Mouse (Mus musculus): ENCODE measurements around the gene Cyb5b.

DNA sequence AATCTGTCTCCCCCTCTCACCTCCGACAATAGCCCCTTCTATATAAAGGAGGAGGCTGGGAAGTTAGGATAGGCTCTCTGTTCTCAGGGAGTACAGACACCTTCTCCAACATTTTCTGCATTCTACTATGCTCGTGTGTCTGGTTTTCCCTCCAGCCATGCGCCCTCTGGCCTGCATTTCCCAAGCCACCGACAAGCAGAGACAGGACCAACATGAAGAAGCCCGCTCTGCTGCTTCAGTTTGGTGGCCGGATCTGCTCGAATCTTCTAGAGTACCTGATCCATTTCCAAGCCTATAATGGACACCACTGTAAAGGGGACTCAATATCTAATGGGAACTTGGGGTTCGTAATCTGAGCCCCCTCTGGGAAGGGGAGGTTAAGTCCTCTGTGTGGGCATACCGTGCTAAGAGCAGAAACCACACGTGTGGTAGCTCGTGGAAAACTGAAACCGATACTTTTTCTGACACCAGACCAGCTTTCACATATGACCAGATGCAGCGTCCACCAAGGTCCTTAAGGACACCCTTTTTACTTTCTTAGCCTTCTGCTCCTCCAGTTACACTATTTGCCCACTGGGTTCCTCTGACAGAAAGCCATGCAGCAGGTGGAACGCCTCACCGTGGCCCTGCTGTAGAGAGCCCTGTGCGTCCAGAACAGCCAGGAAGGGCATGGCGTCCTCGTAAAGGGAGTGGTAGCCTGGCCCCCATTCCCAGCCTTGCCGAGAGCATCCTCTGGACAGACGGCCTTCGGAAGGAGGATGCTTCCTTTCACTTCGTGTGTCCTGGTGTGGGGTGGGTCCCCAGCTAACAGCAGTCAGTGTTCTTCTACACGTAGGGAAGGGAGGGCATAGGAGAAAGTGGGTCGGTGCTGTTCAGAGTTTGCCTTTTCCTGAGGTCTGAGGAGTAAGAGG, 17.6 kb upstream of the Cyb5b start:
- TF ChIP-seq CTCF (IDR thresholded peaks at IDR 0.05; ENCODE audit: borderline replicate concordance, extremely low read depth, insufficient read depth, insufficient read length) (no peak), POLR2A (IDR thresholded peaks at IDR 0.05; ENCODE audit: borderline replicate concordance, extremely low read depth, insufficient read depth, insufficient read length, poor library complexity, severe bottlenecking) (no peak)

Data from brain, embryonic 14.5 days (tissue).